Mouse (Mus musculus) skeletal muscle tissue, adult 2 months (tissue): ENCODE measurements around the gene Pfdn4.
"Not testable (repeated sequence)": the region's sequence is repeated elsewhere in the genome, so short reads cannot be mapped to it uniquely, and the experiment has no call there.

ENCODE experiments used
- DNase-seq: peaks from one replicate; pipeline ENCODE4 v3.0.0-alpha.2; 2012; ENCODE audit warnings: low read depth, low spot score

Pfdn4 gene

DNA sequence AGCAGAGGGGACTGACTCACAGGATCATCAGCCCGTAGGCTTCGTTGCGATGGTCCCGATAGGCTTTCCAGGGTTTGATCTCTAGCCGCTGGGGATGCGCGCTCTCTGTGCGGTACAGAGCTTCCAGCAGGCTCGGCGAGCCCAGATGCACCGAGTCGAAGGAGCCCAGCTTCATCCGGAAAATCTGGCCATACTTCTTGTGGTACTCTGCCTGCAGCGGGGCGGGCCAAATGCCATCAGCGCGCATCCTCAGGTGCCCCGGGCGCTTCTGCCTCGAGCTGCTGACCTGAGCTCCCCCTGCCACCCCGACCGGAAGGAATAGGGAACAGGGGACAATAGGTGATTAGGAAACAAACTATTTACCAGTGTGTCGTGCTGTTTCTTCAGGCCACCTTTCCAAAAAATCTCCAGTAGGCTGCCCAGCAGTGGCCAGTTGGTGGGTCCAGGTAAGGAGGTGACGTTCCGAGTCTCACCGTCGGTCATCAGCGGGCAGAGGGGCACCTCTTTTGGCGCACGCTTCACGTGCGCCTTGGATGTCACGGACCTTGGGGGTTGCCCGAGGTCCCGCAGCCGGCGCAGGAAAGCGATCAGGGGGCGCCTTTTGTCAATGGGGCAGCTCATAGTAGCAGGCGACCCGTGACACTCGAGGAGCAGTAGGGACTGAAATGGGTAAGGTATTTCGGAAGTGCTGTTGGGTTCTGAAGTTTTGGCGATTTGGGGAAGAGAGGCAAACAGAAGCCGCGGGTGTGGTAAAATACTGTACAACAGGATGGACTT, at the start of gene Pfdn4:
Gene Pfdn4 (plus strand): TSS at position 275 of the 777 bp plus-strand sequence.
- DNase-seq, result no peak

DNA sequence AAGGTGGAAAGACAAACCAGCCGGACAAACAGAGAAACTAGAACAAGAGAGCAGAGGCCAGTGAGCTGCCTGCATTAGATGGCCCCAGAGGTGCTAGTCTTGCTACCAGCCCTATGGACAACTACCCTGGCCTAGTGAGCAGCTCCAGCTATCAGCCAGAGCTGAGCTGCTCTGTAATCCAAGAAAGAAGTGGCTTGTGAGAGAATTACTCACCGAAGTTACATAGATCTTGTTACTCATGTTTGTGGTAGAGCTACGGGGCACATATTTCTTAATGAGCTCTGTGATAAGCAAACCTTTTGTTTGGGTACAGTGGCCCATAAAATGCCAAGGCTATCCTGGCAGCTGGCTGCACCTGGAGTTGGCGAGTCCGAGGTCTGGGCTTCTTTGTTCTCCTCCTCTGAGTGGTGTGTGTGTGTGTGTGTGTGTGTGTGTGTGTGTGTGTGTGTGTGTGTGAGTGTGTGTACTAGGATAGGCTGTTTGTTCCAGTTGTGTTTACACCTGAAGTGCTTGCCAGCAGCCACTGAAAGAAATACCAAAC, 49.3 kb upstream of the Pfdn4 start:
- DNase-seq, result no peak

DNA sequence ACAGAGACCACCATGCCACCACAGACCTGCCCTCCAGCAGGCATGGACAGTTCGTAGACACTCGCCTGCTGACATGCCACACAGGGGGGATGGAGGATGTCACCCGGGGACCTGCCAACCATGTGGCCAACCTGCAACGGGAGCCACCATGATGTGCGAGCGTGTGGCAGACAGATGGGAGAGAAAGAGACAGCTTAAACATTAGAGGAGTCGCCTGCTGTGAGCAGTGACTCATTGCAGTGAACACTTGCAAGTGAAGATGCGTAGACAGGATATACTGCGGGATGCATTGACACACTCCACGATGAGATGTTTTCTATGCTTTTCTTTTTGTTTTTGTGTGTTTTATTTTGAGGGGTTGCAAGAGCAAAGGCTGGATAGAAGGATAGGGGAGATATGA, 48.6 kb upstream of the Pfdn4 start:
- DNase-seq, result no peak

DNA sequence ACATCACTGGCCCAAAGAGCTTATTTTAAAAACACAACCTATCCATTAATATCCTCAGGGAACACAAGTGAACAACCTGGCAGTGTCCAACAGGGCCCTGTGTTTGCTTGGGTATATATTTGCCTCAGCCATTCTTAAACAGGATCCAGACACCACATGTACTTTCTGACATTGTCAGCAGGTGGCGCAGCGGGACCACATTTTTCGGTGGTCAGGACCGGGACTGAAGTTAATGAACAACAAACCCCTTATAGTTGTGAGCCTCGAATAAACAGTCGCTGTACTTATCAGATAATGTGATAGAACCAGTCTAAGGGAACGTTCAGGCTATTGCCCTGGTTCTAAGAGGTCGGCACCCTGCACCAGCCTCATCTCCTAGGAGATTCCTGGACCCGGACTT, 45.3 kb upstream of the Pfdn4 start:
- peak; percentile 44 for DNase-seq

DNA sequence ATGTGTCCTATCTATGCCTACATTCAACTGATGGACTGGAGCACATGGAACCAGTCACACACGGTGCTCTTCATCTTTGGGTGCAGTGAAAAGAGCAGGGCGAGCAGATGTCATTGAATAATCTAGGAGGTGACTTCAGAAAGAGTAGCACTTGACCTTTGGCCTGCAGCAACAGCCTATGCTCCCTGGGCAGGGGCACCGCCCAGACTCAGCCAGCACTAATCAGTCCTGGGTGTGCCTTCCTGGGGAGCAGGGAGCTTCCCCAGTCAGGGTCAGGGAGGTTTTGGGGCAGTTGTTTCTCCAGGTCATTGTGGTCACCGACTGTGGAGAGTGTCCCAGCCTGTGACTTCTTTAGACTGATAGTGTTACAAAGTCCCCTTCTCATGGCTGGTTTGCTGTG, 42.4 kb upstream of the Pfdn4 start:
- DNase-seq, result not testable (repeated sequence)

DNA sequence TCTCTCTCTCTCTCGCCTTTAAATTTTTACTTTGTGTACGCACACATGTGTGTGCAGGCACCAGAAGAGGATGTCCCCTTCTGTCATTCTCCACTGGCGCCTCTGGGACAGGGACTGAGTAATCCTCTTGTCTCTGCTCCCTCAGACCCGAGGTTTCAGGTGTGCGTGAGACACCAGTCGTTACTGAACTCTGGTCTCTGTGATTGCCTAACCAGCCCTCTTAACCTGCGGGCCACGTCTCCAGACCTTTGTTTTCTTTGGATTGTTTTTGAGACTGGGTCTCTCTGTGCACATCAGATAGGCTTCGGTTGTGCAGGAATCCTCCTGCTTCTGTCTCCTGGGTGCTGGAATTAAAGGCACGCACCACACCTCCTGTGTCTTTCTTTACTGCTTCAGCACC, 37.0 kb upstream of the Pfdn4 start:
- DNase-seq, result no peak

DNA sequence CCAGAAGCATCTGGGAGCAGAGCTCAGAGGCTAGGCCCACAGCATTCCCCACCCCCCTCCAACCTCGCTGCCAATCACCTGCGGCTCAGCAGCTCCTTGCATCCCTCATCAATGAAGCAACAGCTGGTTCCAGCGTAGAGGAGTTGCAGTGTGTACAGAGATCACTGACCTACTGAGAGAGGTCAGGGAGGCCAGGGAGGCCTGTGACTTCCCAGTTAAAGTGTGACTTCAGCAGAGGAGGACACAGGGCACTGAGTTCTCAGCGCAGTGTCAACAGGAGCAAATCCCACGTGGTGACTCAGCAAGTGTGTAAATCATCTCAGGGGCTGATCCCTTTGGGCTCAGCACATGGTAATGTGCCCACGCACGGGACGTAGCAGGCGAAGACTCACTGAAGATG, 36.4 kb upstream of the Pfdn4 start:
- no peak for DNase-seq

DNA sequence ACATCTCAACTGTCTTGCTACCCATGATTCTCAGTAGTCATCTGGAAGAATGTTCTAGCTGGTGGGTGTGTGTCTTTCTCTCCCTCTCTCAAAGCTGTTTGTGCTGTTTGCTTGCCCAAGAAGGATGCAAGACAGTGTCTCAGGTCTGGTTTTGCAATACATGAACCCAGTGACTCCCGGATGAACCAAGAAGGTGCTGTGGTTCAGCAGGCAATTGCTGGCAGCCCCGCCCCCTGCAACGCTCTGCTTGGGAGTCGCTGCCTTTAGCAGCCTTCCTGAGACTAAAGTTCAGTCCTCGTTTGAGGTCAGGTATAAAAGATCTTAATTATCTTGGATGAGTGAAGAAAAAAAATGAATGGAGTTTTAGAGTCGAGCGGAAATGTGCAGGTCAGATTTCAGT, 34.6 kb upstream of the Pfdn4 start:
- DNase-seq, result no peak

DNA sequence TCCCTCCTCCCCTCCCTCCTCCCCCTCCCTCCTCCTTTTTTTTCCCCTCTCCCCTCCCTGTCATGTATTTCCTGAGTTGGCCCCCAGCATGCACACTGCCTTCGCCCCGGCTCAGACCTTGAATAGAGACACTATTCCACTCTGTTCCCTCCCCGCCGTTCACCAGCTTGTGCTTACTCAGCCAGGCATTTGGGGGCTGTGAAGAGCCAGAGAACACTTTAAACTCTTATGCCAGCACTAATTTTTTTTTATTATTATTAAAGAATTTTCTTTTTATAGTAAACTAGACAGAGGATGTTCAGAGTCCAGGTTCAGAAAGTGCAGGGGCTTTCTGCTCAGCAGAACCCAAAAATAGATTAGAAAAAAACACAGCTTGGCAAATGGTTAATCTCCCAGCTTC, 31.4 kb upstream of the Pfdn4 start:
- no peak for DNase-seq

DNA sequence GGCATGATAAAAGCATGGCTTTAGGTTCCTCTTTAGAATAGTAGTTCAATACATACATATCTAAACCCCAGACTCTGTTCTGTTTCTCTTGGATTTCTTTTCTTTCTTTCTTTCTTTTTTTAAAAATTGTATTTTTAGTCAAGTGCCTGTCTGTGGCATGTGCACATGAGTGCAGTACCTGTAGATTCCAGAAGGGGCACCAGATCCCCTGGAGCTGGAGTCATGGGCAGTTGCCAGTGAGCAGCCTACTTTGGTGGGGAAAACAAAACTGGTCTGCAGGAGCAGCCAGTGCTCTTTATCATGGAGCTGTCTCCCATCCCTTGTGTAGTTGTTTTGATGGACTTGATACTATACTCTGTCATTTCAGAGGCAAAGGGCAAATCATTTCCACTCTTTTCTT, 28.2 kb upstream of the Pfdn4 start:
- no peak for DNase-seq

DNA sequence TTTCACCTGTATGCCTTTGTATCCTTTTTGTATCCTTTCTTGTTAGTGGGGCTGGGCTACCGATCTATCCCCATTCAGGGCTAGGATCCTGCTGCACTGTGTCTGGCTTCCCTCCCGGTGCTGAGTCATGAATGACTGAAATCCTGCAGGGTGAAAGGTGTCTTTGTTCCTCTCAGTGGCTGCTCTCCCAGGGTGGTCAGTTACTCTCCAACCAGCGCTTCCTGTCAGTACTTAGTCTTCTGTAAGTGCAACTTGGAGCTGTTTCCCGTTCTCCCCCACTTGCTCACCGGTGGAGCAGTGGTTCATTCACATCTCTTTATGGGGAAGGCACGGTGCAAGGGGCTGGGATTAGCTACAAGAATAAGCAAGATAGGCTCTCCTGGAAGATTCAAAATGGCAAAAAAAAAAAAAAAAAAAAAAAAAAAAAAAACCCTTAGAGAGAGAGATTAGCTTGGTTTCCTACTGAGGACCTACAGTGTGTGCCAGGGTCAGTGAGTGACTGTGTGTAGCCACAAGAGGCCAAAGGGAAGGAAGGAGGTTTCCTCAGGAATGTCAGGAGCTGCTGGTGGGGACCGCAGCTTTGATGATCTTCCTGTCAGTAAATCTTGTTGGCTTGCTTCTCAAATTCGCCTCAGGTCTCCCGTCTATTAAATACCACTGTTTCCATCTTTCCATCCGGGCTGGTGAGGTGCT, 26.5 kb upstream of the Pfdn4 start:
- DNase-seq, result no peak

DNA sequence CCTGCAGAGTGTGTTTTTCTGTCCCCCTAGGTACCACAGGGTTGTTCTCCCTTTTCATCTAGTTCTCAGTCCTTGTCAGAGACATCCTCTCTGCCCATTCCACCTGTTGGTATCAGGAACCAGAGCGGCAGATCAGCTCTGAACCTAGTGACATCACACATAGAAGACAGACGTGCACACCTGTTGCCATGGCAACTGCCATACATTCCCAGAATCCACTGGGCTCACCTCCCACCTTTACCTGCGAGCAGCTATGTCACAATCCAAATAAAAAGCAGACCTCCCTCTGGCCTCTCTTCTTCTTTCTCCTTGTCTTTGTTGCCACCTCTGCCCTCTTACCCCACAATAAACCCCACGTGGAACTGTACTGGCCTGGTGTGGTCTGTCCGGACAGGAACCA, 25.6 kb upstream of the Pfdn4 start:
- no peak for DNase-seq

DNA sequence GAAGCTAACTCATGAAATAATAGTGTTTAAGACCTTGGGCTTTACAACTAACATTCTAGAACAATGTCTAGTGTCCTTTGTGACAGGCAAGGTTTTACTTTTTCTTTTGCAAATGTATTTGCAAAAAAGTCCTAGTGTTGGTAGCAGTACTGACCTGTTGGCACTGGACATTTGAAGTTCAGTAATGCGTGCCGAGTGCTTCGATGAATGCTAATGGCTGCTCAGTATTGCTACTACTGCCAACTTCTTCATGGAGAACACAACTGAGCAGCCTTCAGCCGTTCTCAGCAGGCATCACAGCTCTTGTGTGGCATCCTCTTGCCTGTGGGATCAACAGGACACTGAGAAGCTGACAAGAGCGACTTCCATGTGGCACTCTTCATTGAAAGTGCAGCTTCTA, 22.1 kb upstream of the Pfdn4 start:
- no peak for DNase-seq

DNA sequence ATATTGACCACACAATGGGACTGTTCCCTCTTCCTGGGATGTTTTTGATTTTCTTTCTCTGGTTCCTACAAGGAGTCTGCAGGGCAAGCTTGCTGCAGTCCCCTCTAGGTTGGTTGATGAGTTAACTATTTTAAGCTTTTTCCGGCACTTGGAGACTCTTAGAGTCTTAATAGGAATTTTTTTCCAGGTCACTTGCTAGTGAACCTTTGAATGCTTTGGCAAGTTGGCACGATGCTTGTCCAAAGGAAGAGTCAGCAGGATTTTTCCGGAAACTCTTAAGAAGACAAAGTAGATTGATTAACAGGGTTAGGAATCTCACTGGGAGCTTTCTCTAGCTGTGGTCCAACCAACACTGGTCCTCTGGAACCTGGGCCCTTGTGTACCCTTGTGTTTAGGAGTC, 21.1 kb upstream of the Pfdn4 start:
- no peak for DNase-seq

DNA sequence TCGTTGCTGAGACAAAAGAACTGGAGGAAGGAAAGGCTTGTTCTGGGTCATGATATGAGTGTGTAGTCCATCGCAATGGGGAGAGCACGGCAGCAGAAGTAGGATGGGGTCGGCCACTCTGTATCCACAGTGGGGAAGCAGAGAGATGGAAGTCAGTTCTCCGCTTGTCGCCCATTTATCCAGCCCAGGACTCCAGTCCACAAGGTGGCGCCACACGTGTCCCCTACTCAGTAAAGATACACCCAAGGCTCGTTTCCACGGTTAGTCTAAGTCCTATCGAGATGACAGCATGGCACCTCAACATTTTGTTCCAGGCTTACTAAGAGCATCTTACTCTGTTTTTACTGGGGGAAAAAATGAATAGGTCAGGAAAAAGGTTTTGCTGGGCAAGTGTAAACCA, 20.0 kb upstream of the Pfdn4 start:
- DNase-seq, result no peak

DNA sequence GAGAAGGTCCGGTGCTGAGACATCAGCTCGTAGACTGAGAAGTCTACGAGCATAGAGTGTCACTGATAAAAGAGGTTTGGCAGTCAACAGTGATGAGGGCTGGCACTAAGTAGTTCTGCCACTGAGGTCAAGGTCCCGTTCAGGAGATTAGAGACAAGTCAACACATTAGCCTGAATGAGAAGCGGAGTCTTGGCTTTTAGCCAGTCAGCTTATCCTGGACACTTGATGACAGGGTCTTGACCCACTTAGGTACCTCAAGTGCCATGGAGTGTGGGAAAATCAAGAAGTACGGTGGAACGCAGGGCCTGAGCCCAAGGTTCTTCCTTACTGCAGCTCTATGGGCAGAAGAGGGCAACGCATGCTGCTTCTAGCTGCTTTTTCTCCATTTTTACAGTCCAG, 19.6 kb upstream of the Pfdn4 start:
- DNase-seq, result no peak

DNA sequence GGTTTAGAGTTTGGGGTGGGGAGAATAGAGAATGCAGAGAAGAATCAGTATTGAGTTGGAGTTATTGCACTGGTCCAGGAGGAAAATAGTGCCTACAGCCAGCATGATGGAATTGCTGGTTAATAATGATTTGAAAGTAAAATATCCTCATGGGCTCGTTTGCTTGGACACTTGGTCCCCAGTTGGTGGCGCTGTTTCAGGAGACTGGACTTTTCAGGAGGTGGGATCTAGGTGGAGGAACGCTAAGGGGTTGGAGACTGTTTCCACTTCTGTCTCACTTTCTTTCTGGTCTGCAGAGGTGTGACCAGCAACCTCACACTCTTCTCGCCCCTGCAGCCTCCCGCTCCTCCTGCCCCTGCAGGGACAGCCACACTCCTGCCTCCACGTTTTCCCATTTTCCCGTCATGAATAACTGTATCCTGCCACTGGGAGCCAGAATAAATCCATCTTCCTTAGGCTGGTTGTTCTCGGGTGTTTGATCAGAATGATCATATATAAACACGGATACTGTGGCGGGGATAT, 14.1 kb upstream of the Pfdn4 start:
- DNase-seq, result no peak

DNA sequence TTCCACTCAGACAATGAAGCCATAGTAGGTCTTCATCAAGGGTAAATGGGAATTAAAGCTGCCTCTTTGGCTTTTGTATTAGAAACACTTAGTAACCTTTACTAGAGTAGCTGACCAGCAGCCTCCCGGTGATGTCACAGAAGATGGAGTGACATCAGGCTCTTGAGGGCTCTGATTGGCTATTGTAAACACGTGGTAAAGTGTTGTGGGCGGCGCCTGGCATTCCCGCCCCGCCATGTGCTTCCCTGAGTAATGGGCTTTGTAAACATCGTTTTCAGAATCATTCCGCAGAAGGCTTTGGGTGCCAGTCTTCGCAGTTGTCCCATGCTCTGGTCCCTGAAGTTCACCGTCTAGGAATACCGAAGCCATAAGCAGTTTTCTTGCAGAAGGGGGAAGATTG, 12.3 kb upstream of the Pfdn4 start:
- DNase-seq, result no peak

DNA sequence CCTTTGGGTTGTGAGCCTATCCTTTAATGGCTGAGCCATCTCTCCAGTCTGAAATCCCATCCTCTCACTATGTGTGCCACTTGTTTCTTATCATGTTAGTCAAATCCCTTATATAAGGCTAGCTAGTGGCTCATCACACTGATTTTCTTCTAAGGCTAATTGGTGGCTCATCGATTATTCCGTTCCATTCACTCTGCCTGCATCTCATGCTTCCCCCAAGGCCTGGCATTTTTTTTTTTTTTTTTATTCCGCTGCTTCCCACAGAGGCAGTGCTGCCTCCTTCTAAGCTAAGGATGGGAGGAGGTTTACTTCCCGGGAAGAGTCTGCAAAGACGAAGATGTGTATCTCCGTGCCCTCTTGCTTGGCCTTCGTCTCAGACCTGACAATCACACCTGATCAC, 9.0 kb upstream of the Pfdn4 start:
- no peak for DNase-seq

DNA sequence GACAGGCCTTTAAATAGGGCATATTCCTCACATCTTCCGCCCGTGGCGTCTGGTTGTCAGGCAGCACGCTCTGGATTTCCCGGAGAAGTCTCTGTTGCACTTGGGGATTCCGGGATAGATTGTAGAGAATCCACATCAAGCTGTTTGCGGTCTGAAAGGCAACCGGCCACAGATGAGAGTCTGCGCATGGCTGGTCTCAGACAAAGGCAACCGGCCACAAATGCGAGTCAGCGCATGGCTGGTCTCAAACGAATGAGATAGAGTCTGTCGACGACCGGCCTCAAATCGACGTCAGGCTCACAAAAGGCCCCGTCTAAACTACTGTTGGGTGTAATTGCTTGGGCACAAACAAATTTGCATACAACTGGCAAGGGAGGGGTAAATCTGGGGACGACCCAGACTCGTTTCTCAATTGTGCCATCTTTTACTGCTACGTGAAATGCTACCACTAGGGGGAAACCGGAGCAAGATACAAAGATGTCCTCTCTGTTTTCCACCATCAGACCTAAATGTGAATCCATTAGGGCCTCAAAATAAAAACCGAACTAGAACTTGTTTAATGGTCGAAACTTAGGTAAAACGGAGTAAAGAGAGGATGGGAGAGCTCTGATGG, 8.2 kb upstream of the Pfdn4 start:
- DNase-seq, result no peak

DNA sequence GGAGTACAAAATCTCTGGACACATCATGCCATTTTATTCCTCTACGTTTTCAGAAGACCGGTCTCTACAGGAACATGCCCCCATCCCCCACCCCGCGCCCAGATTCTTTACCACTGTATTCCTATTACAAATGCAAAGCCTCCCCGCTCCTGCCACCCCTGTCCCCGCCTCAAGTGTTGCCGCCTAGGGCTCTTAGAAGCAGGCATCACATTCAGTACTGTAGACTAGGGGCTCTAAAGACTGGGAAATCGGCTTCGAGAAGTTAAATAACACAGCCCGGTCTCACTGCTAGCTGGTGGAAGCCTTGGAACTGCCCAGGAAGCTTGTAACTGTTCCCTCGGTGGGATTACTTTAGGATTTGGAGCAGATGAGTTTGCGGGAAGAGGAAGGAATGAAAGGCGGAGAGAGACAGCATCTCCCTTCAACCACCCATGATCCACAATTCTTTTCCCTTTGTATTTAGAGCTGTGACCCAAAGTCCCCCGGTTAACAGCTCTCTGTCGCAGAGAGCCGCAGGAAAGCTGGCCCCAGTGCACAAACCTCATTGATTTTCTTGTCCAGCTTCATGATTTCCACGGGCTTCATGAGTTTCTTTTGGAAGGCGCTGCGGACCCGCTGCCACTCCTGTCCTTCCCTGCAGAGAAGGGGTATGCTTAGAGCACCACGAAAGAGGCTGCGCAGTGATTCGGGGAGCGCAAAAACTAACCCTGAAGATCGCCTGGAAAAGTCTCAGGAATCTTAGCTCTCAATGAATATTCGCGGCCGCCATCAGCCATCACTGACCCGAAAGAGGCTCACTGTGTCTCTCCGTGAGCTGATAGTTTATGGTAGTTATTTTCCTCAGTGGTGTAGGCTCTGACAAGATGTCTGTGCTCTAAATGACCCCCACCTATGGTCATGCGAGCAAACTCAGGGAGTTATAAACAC, 1.2 kb upstream of the Pfdn4 start:
- no peak for DNase-seq
